Mouse (Mus musculus): ENCODE measurements at regions not wholly inside any gene's neighbourhood (a gene's known extent, or its start where the extent isn't known, plus 50 kb on each side); places are given as distances from the start of the nearest gene placed in this dataset.

DNA sequence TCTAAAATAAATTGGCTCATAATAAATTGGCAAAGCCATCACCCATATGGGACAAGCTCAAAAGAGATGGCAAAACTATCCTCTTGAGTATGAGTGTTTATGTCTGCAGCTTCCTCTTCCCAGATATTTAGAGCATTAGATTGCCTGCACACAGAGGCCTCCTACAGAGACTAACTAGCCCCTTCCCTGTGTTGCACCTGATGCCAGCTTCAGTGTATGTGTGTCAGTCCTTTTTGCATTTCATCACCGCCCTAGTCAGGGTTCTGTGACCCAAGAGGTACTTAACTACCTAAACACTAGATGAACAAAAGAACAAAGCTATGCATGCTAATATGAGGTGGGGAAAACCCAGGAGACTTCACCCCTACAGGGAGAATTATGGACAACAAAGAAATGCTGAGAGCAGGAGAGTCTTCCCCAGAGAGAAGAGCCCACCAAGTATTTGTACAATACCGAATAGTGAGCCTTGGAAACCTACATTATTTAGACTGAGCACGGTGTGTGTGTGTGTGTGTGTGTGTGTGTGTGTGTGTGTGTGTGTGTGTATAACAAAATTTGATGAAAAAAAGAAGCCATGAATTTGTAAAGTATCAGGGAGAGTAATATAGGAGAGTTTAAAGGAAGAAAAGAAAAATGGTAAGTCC, 62.5 kb downstream of the Speer2 start:
- no peak for DNase-seq (ENCODE audit: low spot score in 2 of 2)

DNA sequence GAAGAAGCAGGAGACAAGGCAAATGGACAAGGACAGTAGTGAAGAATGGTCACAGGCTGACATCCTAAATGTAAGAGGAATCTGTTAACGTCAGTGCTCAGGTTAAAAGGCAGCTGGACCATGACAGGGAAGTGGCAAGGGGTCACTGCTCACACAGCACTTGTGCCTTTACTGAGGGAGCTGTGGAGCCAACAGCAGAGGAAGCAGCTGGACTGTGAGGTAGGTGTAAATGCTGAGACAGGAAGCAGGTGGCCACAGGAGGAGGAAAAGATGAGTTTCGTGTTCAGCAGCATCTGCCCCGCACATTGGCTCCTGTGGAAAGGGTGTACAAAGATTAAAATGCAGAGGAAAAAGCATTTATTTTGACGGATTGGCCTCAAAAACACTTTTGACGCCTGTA, 67.2 kb downstream of the Speer2 start:
- DNase-seq (ENCODE audit: low spot score in 2 of 2) = no peak

DNA sequence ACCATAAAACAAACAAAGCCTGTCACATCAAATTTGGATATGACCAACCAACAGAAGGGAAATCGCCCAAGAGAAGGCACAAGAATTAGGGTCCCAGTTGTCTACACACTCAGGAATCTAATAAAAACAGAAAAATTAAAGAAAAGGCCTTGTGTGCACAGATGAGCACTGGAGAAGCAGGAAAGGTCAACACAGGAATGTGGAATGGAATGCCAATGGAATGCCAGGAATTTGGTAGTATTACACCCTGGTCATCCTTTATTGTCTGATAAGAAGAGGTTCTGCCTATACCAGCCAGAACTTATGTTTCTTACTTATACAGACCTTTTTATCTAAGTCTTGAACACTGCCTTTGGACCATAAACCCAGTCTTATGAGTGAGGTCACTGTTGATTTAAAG, 72.9 kb downstream of the Speer2 start:
- DNase-seq (ENCODE audit: low spot score in 2 of 2) = no peak

DNA sequence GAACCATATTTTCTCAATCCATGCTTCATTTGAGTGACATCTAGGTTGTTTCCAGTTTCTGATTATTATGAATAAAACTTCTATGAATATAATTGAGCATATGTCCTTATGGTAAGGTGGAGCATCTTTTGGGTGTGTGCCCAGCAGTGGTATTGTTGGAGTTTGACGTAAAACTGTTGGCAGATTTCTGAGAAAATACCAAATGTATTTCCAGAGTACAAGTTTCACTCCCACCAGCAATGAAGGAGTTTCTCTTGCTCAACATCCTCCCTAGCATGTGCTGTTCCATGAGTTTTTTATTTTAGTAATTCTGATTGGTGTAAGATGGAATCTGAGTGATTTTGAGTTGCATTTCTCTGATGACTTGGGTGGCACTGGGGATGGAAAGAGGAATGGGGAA, 92.8 kb downstream of the Speer2 start:
- peak; percentile 4 to 27 for DNase-seq (ENCODE audit: low spot score in 2 of 2)
